Mouse (Mus musculus): ENCODE data around the gene Camkmt.

The Camkmt gene

GRCm38 (mm10) chr17:85458589-85458988, 368.2 kb downstream of the Camkmt start:
- DNase-seq (ENCODE audit: low spot score): peak; percentile 75

DNA sequence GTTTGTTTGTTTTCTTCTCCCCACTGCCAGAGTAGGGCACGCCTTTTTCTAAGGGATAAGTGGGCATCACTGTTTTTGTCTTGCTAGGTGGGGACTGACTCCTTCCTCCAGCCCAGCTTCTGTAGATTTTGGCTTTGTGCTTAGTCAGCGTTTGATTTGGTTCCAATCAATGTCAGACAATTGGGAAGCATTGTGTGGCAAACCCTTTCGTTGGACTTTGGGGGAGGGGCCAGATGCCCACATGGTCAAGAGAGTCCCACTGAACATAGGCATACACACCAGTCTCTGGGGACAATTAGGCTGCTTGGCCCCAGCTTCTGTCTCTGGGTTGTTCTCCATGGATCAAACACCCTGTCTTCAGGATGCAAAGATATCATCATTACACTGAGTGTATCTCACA, 371.2 kb downstream of the Camkmt start:
- DNase-seq (ENCODE audit: low spot score): no peak

DNA sequence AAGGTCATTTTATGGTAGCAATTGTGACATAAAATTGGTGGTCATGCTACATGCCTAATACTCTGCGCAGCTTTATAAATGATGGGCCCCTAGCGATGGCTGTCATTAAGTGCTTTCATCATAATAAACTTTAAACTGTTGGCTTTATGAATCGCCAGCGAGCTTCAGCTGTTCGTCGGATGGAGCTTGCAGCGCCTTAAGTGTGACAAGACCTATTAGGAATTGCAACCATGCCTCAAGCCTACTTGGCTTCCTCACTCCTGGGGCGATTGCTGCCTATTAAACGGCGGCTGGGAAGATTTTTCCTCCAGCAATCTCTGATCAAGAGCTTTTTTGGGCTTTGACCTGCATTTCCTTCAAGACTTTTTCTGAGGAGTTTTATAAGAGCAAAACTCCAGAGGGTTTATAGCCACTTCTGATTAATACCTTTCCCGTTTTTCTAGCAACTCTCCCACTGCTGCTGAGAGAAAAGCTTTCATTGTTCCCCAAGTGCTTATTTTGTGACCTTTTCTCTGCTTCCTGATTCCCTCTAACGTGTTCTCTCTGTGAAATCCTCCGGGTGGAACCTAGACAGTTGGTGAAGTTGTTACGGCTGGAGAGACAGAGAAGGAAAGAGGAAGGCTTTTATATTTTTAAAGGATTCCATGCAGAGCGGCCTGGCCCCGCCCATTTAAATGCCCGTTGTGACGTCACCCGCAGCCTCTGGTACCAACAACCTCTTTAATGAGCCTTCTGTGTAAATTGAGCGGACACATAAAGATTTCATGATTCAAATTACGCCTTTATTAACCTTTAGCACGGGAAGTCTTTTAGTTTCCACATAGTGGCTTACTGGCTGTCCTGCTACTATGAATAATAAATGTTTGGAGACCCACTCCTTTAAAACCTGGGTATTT, 373.4 kb downstream of the Camkmt start:
- peak; percentile 66 for DNase-seq (ENCODE audit: low spot score)

DNA sequence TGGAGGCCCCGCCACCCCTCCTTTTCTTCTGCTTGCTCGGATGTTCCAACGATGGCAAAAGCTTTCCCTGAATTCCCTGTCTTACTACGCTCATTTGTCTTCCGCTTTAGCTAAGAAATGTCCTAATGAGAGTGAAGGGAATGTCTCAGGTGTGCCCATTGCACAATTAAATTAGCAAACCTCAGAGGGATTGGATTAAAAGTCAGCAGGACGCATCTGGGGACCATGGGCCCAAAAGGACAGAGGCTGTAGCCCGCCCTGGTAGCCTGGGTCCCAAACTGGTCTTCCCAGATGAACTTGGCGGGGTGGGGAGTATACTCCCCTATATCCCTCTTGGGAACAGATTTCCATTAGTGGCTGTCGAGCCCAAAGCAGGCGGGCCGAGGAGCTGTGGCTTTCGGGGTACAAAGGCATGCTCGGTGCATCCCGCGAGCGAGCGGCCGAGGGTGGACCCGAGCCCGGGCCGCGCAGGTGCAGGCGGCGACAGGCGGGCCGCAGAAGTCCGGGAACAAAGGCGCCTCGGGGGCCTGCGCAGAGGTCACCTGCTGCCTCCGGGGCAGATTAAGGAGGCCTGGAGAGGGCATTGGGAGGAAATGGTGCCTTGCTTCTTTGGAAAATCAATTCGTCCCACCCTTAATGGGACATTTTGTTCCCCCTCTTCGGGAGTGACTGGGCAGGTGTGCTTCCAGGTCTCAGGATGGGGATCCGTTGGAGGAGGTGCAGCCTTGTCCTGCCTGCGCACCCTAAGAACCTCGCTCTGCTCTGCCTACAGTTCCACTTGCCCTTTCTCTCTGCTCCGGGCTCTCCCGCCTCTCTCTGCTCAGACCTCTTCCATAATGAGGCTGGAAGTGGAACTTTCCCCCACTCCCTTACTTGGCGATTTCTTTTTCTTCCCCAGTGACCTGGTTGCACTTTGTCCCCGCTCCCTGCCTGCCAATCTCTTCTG, 374.4 kb downstream of the Camkmt start:
- DNase-seq (ENCODE audit: low spot score): peak; percentile 64

DNA sequence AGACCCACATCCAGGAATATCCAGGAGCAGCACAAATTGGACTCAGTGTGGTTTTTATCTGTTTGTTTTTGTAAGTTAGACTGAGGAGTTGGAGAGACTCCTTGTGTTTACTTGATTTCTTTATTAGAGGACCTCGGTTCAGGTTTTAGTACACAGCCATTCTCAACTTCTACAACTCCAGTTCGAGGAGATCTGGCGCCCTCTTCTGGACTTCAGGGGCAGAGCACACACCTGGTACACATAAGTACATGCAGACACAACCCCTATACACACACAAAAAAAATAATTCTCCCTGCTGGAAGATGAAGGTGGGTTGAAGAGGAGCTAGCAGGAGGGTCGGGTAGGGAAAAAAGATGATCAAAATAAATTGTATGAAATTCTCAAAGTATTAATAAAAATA, 379.4 kb downstream of the Camkmt start:
- DNase-seq (ENCODE audit: low spot score): no peak

DNA sequence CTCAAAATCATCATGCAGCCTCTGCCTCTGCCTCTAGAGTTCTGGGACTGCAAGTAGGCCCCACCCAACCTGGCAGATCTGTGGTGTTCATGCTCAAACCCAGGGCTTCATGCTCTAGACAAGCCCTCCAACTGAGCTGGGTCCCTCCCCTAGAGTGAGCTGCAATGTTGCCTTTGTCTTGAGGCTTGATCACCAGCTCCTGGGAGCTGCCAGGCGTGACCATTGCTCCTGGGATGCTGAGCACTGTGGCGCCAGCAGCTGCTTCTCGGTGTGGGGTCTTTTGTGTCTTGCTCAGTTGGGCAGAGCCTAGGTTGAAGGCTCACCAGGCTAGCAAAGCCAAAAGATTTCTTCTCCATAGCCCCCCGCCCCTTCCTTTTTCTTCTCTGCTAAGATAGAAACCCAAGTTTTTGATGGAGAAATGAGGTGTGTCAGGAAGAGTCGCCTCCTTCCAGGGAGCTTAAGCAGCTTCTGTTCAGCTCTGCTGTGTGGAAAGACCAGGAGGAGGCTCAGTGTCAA, 382.4 kb downstream of the Camkmt start:
- DNase-seq (ENCODE audit: low spot score): no peak

GRCm38 (mm10) chr17:85473217-85473616, 382.9 kb downstream of the Camkmt start:
- no peak for DNase-seq (ENCODE audit: low spot score)

- no peak for DNase-seq (ENCODE audit: low spot score)
Measured at GRCm38 (mm10) chr17:85473881-85474280, 383.5 kb downstream of the Camkmt start.

GRCm38 (mm10) chr17:85481241-85481640, 390.9 kb downstream of the Camkmt start:
- DNase-seq (ENCODE audit: low spot score): no peak

GRCm38 (mm10) chr17:85483086-85483485, 392.7 kb downstream of the Camkmt start:
- no peak for DNase-seq (ENCODE audit: low spot score)

GRCm38 (mm10) chr17:85484015-85484414, 393.7 kb downstream of the Camkmt start:
- DNase-seq (ENCODE audit: low spot score): no peak

DNA sequence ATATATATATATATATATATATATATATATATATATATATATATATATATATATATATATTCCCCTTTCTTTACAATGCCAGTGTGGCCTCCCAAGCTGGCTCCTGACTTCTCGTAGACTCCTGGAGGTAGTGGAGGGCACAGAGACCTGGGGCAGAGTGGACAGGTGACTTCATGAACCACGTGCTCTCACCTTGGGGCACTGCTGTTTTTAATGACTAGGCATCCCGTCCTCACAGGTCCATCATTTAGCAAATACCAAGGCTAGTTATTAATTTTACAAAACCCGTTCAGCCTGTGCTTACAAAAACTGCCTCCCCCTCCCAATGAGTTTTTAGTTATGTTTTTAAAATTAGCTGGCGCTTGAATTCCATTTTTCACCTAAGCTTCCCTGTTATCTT, 394.2 kb downstream of the Camkmt start:
- no peak for DNase-seq (ENCODE audit: low spot score)

GRCm38 (mm10) chr17:85485065-85485945, 395.0 kb downstream of the Camkmt start:
- peak; percentile 31 for DNase-seq (ENCODE audit: low spot score)

- DNase-seq (ENCODE audit: low spot score): peak; percentile 53
Measured at GRCm38 (mm10) chr17:85485946-85486533, 395.7 kb downstream of the Camkmt start.

GRCm38 (mm10) chr17:85486585-85487480, 396.5 kb downstream of the Camkmt start:
- DNase-seq (ENCODE audit: low spot score): peak; percentile 86

DNA sequence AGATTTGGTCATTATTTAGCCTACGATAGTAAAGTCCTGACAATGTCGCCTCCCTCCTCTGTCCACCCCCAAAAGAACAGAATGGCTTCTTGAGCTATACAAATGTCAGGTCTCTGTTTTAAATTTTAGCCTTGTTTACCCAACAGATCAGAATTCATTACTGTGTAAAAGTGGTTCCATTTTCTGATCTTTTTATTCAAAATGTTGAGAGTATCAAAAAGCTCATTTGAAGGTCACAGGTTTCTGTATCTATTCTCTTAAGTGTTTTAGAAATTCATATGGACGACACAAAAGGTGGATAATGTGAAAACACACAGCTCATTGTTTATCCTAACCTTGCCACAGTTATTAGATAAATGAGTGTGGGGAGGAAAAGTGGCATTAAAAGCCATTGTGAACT, 397.2 kb downstream of the Camkmt start:
- peak; percentile 40 for DNase-seq (ENCODE audit: low spot score)

GRCm38 (mm10) chr17:85488601-85489487, 398.5 kb downstream of the Camkmt start:
- DNase-seq (ENCODE audit: low spot score): peak; percentile 66

GRCm38 (mm10) chr17:85489488-85489980, 399.2 kb downstream of the Camkmt start:
- DNase-seq (ENCODE audit: low spot score): peak; percentile 37

DNA sequence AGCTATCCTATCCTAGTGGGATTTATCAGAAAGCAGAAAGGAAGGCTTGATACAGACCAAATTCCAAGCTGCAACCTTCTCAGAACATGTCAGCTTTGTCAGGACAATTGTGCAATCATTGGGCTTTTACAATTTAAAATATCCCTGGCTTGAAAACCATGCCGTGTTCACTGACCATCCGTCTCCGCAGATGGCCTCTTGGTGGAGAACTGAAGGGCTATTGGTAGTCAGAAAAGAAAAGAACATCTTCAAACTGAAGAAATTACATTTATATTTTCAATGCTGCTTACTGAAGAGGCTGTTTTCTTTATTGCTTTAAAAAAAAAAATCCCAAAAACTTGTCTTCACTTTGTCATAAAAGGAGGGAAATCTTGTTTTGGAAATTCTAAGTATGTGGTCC, 401.1 kb downstream of the Camkmt start:
- no peak for DNase-seq (ENCODE audit: low spot score)
